Mouse (Mus musculus) heart, postnatal 0 days (tissue): Measurements from ENCODE around the gene Tph2.

Experiments
- CTCF ChIP-seq: IDR thresholded peaks from 2 replicates; pipeline ENCODE4 v1.5.1; 2016; ENCODE audit warnings: antibody characterized with exemption, control low read depth, low read depth
- EP300 ChIP-seq: IDR thresholded peaks from 2 replicates; pipeline ENCODE4 v1.6.1; 2016; ENCODE audit warnings: antibody characterized with exemption, low read depth

GRCm38 (mm10) chr10:115223845-115224244 lies 39.0 kb upstream of the Tph2 start:
- no peak for TF ChIP-seq EP300
- TF ChIP-seq CTCF = no peak
